Mouse (Mus musculus) kidney, adult 2 months (tissue): ENCODE results near the gene Spindoc.

ENCODE experiments used
- CTCF ChIP-seq: fragments of 200-500 bp; conservative IDR thresholded peaks from 2 replicates; pipeline ENCODE4 v1.5.1; 2011; ENCODE audit warnings: low read depth, mild to moderate bottlenecking, control low read depth, low read length, moderate library complexity, mixed read lengths; ENCODE audit not compliant: insufficient read depth, insufficient read length
- POLR2A ChIP-seq: fragments of 200-500 bp; IDR thresholded peaks from one replicate; pipeline ENCODE4 v1.6.1; 2011; ENCODE audit warnings: low read depth, low read length, control low read depth

GRCm38 (mm10) chr19:7381906-7382247 lies 917 bp downstream of the Spindoc start:
- TF ChIP-seq CTCF (no peak), POLR2A (no peak)
